Mouse (Mus musculus) liver, embryonic 16.5 days (tissue): ENCODE data around the gene Atp8a2. TPM values are rescaled to one million over a fixed set of nuclear protein-coding genes. Genes with fewer than 3 reads are reported as not detected.

Experiments
- ATAC-seq: fragments of 200-750 bp; cut with Nextera tagmentation; 2 replicates; pipeline ENCODE4 v1.8.0; 2017; ENCODE audit warnings: low read depth, mild to moderate bottlenecking, moderate number of reproducible peaks, moderate library complexity
- H3K27ac ChIP-seq: fragments of 300-500 bp; sonication (generic); 2 replicates; pipeline ENCODE4 v1.5.1; 2014; ENCODE audit warnings: mild to moderate bottlenecking, low read length
- H3K27me3 ChIP-seq: fragments of 300-500 bp; sonication (generic); 2 replicates; pipeline ENCODE4 v1.6.1; 2014; ENCODE audit warnings: low read depth, low read length, mixed read lengths; ENCODE audit not compliant: control insufficient read depth, insufficient read depth
- H3K36me3 ChIP-seq: fragments of 300-500 bp; sonication (generic); 2 replicates; pipeline ENCODE4 v1.6.1; 2014; ENCODE audit warnings: mild to moderate bottlenecking; ENCODE audit not compliant: control insufficient read depth, insufficient read depth
- H3K4me1 ChIP-seq: fragments of 300-500 bp; sonication (generic); 2 replicates; pipeline ENCODE4 v1.6.1; 2014; ENCODE audit warnings: low read depth, low read length, mixed read lengths; ENCODE audit not compliant: control insufficient read depth
- H3K4me2 ChIP-seq: fragments of 300-500 bp; sonication (generic); 2 replicates; pipeline ENCODE4 v1.6.1; 2014; ENCODE audit warnings: low read depth, low read length, mixed read lengths
- H3K4me3 ChIP-seq: fragments of 300-500 bp; sonication (generic); 2 replicates; pipeline ENCODE4 v1.5.1; 2014; ENCODE audit warnings: low read depth, mild to moderate bottlenecking, low read length
- H3K9ac ChIP-seq: fragments of 300-500 bp; sonication (generic); 2 replicates; pipeline ENCODE4 v1.6.1; 2014; ENCODE audit warnings: low read depth, low read length
- H3K9me3 ChIP-seq: fragments of 300-500 bp; sonication (generic); replicated peaks from 2 replicates; pipeline ENCODE4 v1.6.1; 2016; ENCODE audit warnings: low read length; ENCODE audit not compliant: control insufficient read depth
- WGBS: fragments of 180-500 bp; shearing (Covaris S2); extraction: QIAGEN DNeasy Blood & Tissue Kit; methylation state at CpG from one replicate; pipeline ENCODE4 v1.1.7; 2014; ENCODE audit not compliant: insufficient replicate concordance; 5-methylcytosine and 5-hydroxymethylcytosine counted together
- polyA plus RNA-seq: library from polyadenylated mRNA; unstranded; fragments of >200 nt; fragmentation: Nextera tagmentation; extraction: Ambion mirVana; gene quantifications from 2 replicates; pipeline ENCODE4 v1.2.1, GENCODE M21; 2015

The Atp8a2 gene
- polyA plus RNA-seq, 1 experiment from 2014 or later, result 5.3 TPM

DNA sequence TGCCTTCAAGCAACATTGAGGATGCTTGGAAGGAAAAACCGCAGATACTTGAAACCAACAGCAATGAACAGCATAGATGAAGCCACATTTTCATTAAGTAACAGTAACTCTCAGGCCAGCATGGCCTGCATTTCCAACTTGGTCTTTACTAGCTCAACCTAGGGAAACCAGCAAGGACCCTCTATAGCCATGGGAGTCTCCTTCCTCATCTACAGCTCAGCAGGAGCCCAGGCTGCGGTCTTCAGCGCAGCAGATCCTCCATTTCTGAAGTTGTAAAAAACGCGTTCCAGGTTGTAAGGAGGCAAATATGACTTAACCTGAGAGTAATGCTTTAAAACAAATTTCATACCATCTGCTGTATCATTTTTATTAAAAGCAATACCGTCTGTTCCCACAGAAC is 447.0 kb downstream of the Atp8a2 start:
- Histone ChIP-seq H3K36me3 (no peaks in the 10 kb centered on the region), H3K4me3 (no peak overlapping the region), H3K9ac (no peak overlapping the region), H3K27ac (no peak overlapping the region), H3K27me3 (no peaks in the 10 kb centered on the region), H3K4me2 (no peak overlapping the region), H3K9me3 (no peaks in the 10 kb centered on the region), H3K4me1 (no peaks in the 10 kb centered on the region)
- 69% methylated on average over 6 of the region's 6 CpGs for WGBS
- no peak for ATAC-seq

- H3K4me3 ChIP-seq, result no peak overlapping the region
- H3K36me3 ChIP-seq, result no peaks in the 10 kb centered on the region
- ATAC-seq, result no peak
- H3K4me1 ChIP-seq, result no peaks in the 10 kb centered on the region
- H3K9me3 ChIP-seq, result no peaks in the 10 kb centered on the region
- H3K27me3 ChIP-seq, result no peaks in the 10 kb centered on the region
- H3K4me2 ChIP-seq, result no peak overlapping the region
- no peak overlapping the region for H3K9ac ChIP-seq
- H3K27ac ChIP-seq, result no peak overlapping the region
- WGBS, result 47% methylated on average over 4 of the region's 4 CpGs
Observed at GRCm38 (mm10) chr14:59745676-59746075, 451.3 kb downstream of the Atp8a2 start.

DNA sequence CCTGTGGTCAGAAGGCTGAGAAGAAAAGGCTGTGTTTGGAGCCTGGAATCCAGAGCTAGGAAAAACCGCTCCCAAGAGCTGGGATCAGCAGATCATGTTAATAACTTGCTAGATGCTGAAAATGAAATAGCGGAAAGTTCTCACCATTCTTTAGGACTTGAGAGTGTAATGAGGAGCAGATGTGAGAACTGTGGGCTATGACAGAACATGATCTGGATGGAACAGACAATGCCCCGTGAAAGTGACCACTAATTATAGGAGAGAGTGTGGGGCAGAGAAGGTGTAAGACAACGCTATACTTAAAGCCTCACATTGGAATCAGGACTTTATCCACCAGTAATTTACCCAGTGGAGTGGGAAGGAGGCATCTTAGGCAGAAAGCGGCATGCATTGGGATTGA is 455.2 kb downstream of the Atp8a2 start:
- 69% methylated on average over 5 of the region's 5 CpGs for WGBS
- no peak for ATAC-seq
- Histone ChIP-seq H3K4me3 (no peak overlapping the region), H3K4me1 (no peaks in the 10 kb centered on the region), H3K36me3 (no peaks in the 10 kb centered on the region), H3K27ac (no peak overlapping the region), H3K9ac (no peak overlapping the region), H3K4me2 (no peak overlapping the region), H3K27me3 (no peaks in the 10 kb centered on the region), H3K9me3 (no peaks in the 10 kb centered on the region)

GRCm38 (mm10) chr14:59739446-59739845 is 457.5 kb downstream of the Atp8a2 start:
- no peak overlapping the region for H3K4me3 ChIP-seq
- H3K9me3 ChIP-seq, result no peaks in the 10 kb centered on the region
- no peaks in the 10 kb centered on the region for H3K27me3 ChIP-seq
- no peak overlapping the region for H3K9ac ChIP-seq
- H3K4me2 ChIP-seq, result no peak overlapping the region
- no peaks in the 10 kb centered on the region for H3K4me1 ChIP-seq
- 59% methylated on average over 6 of the region's 6 CpGs for WGBS
- no peak overlapping the region for H3K27ac ChIP-seq
- no peak for ATAC-seq
- H3K36me3 ChIP-seq, result no peaks in the 10 kb centered on the region

DNA sequence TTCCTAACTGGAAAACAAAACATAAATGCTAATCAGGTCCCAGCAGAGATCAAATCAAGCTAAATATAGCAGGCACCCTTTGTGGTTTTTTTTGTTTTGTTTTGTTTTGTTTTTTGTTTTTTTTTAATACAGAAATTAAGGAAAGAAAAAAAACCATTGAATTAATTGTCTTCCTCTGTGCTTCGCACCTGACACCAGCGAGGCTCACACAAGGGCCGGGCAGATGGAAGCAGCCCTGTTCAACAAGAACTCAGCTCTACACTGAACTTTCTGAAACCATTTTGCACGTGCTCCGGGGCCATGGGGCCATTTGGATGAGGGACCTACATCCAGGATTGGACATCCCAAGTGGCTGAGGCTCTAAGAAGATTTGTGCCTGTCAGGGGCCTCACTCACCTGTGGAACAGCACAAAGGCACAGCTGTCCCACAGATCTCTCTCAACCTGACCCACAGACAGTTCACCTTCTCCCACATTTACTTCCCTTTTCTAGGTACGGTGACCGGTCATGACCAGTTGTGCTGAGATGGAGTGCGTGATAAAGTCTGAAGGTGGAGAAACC is 459.2 kb downstream of the Atp8a2 start:
- Histone ChIP-seq H3K4me1 (no peaks in the 10 kb centered on the region), H3K9me3 (no peaks in the 10 kb centered on the region), H3K4me2 (no peak overlapping the region), H3K9ac (no peak overlapping the region), H3K36me3 (no peaks in the 10 kb centered on the region), H3K4me3 (no peak overlapping the region), H3K27ac (no peak overlapping the region), H3K27me3 (no peaks in the 10 kb centered on the region)
- WGBS, result 55% methylated on average over 8 of the region's 8 CpGs
- ATAC-seq, result no peak

- Histone ChIP-seq H3K36me3 (no peaks in the 10 kb centered on the region), H3K9me3 (no peaks in the 10 kb centered on the region), H3K27me3 (no peaks in the 10 kb centered on the region), H3K4me1 (no peaks in the 10 kb centered on the region), H3K9ac (no peak overlapping the region), H3K4me2 (no peak overlapping the region), H3K4me3 (no peak overlapping the region), H3K27ac (no peak overlapping the region)
- WGBS, result 62% methylated on average over 9 of the region's 9 CpGs
- ATAC-seq, result no peak
Observed at GRCm38 (mm10) chr14:59736861-59737700, 459.9 kb downstream of the Atp8a2 start.

DNA sequence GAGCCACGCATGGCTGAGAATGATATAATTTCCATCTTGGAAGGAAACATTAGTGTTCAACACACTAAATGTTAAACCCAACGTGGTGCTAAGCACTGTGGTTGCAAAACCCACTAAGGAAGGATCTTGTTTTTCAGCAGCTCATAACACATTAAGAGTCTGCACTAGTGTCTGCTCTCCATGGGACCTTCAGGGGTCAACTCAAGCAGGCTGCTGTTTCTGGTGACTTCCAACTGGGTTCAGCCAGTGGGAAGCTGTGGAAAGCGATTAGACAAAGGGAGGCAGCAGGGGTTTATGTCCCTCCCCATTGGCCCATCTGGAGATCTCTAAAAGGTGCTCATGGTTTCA is 467.0 kb downstream of the Atp8a2 start:
- H3K4me3 ChIP-seq, result no peak overlapping the region
- no peaks in the 10 kb centered on the region for H3K36me3 ChIP-seq
- ATAC-seq, result no peak
- H3K9ac ChIP-seq, result no peak overlapping the region
- no peak overlapping the region for H3K4me2 ChIP-seq
- no peaks in the 10 kb centered on the region for H3K27me3 ChIP-seq
- H3K9me3 ChIP-seq, result no peaks in the 10 kb centered on the region
- WGBS, result 58% methylated on average over 3 of the region's 3 CpGs
- no peak overlapping the region for H3K27ac ChIP-seq
- H3K4me1 ChIP-seq, result no peaks in the 10 kb centered on the region

DNA sequence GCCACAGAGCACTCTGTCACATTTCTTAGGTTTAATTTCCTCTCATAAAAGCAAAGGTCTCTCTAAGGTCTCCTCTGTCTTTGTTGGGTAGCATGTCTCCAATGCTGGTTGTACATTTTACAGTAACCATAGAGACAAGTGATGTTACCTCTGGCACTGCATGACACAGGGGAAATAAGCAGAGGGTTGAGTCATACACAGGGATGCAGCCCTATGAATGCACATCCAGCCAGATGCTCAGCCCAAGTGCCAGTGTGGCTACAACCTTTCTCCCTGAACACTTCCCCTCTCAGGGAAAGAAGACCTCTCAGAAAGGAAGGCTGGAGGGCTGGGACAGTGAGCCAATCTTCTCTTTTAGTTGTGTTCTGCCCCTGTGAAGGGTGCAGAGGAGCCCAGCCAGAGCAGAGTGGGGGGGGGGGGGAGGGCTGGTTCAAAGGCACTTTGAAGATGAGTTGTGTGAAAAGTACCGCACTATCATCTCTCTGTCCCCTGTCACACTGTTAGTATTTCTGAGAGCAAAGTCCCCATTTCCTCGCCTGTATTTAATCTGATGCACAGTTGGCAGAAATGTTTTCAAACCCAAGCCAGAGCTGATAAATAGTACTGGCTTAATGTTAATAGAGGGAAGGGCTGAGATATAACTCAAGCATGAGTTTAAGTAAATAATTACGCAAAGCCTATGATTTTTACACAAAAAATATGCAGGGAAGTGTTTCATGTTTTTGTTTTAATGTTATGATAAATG is 467.5 kb downstream of the Atp8a2 start:
- Histone ChIP-seq H3K9me3 (no peaks in the 10 kb centered on the region), H3K4me3 (no peak overlapping the region), H3K27ac (no peak overlapping the region), H3K27me3 (no peaks in the 10 kb centered on the region), H3K9ac (no peak overlapping the region), H3K36me3 (no peaks in the 10 kb centered on the region), H3K4me2 (no peak overlapping the region), H3K4me1 (no peaks in the 10 kb centered on the region)
- no peak for ATAC-seq
- WGBS, result 55% methylated on average over 3 of the region's 3 CpGs

- H3K4me2 ChIP-seq, result no peak overlapping the region
Observed at GRCm38 (mm10) chr14:59727016-59727415, 470.0 kb downstream of the Atp8a2 start.

More at GRCm38 (mm10) chr14:59727016-59727415, 470.0 kb downstream of the Atp8a2 start:
- Histone ChIP-seq H3K4me3 (no peak overlapping the region), H3K9ac (no peak overlapping the region), H3K4me1 (no peaks in the 10 kb centered on the region), H3K27ac (no peak overlapping the region), H3K27me3 (no peaks in the 10 kb centered on the region), H3K9me3 (no peaks in the 10 kb centered on the region), H3K36me3 (no peaks in the 10 kb centered on the region)
- WGBS, result 71% methylated on average over 4 of the region's 4 CpGs
- ATAC-seq, result no peak
